Mouse (Mus musculus) ES-Bruce4 (cell line): ENCODE results near the gene Col8a2. TPM values are rescaled to one million over a fixed set of nuclear protein-coding genes. Genes with fewer than 3 reads are reported as not detected.

Source experiments
- H3K27ac ChIP-seq: 2 replicates; pipeline ENCODE4 v1.5.1; 2012; ENCODE audit warnings: low read length, inconsistent platforms; ENCODE audit not compliant: insufficient read depth
- H3K27me3 ChIP-seq: 2 replicates; pipeline ENCODE4 v1.6.1; 2012; ENCODE audit warnings: mild to moderate bottlenecking, low read length, inconsistent platforms; ENCODE audit not compliant: control insufficient read depth, poor library complexity, insufficient read depth, severe bottlenecking
- H3K36me3 ChIP-seq: 2 replicates; pipeline ENCODE4 v1.6.1; 2012; ENCODE audit warnings: inconsistent platforms, mild to moderate bottlenecking, low read length, moderate library complexity; ENCODE audit not compliant: control insufficient read depth, poor library complexity, insufficient read depth, severe bottlenecking
- H3K4me1 ChIP-seq: one replicate; pipeline ENCODE4 v1.8.1; 2011; ENCODE audit warnings: low read length; ENCODE audit not compliant: control insufficient read depth, insufficient read depth
- H3K4me3 ChIP-seq: 2 replicates; pipeline ENCODE4 v1.5.1; 2011; ENCODE audit warnings: low read depth, mild to moderate bottlenecking, low read length
- H3K9ac ChIP-seq: 2 replicates; pipeline ENCODE4 v1.6.1; 2012; ENCODE audit warnings: low read depth, mild to moderate bottlenecking, inconsistent platforms; ENCODE audit not compliant: poor library complexity, severe bottlenecking
- H3K9me3 ChIP-seq: replicated peaks from 2 replicates; pipeline ENCODE4 v1.6.1; 2012; ENCODE audit warnings: mild to moderate bottlenecking, low read length, inconsistent platforms; ENCODE audit not compliant: control insufficient read depth, poor library complexity, insufficient read depth, severe bottlenecking
- CTCF ChIP-seq: IDR thresholded peaks from one replicate; pipeline ENCODE4 v1.8.1; 2011; ENCODE audit warnings: low read depth, low read length
- EP300 ChIP-seq: IDR thresholded peaks from 2 replicates; pipeline ENCODE4 v1.6.1; 2011; ENCODE audit warnings: low read depth, low read length; ENCODE audit not compliant: insufficient read depth
- POLR2A ChIP-seq: IDR thresholded peaks from one replicate; pipeline ENCODE4 v1.8.1; 2011; ENCODE audit warnings: low read length; ENCODE audit not compliant: insufficient read depth
- polyA plus RNA-seq: library from polyadenylated mRNA; stranded (reverse); fragments of >200 nt; gene quantifications from 2 replicates; pipeline ENCODE4 v1.2.4, GENCODE M21; 2011; ENCODE audit warnings: low read depth; ENCODE audit not compliant: missing spikeins, insufficient read depth, insufficient read length

The Col8a2 gene
- polyA plus RNA-seq, 1 experiment = 1.0 TPM

DNA sequence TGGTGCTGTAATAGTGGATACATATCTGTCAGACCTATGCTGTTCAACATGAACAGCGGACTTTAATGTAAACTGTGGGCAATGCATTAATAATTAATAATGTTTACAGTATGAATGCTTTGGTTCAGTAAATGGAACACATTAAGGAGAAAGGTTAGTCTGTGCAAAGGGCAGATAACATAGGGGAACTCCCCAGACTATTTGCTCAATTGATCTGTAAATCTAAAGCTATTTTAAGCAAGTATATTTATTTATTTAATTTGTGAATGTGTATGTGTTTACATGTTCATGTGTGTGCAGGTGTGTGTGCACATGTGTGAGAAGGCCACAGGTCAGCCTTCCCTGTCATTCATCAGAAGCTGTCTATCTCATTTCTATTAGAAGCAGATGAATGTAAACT lies 73.5 kb downstream of the Col8a2 start:
- H3K9ac ChIP-seq = no peak overlapping the region
- TF ChIP-seq EP300 = no peak
- no peak for TF ChIP-seq POLR2A
- no peak for TF ChIP-seq CTCF
- no peaks in the 10 kb centered on the region for H3K27me3 ChIP-seq
- H3K9me3 ChIP-seq = peaks cover 14% of the 10 kb centered on the region
- H3K4me1 ChIP-seq = no peaks in the 10 kb centered on the region
- H3K27ac ChIP-seq = no peak overlapping the region
- H3K4me3 ChIP-seq = no peak overlapping the region
- H3K36me3 ChIP-seq = peaks cover 7% of the 10 kb centered on the region

Other genes with a start within 250 kb of the Col8a2 start
- 68.4 and 69.5 TPM in 2 replicates for gene Mrps15, start 239.9 kb upstream of the Col8a2 start, polyA plus RNA-seq
- gene Oscp1, start 228.2 kb upstream of the Col8a2 start, polyA plus RNA-seq = 2.8 and 5.3 TPM in 2 replicates
- 25.4 and 28.8 TPM in 2 replicates for gene Lsm10, start 190.2 kb upstream of the Col8a2 start, polyA plus RNA-seq
- gene Stk40, start 182.8 kb upstream of the Col8a2 start, polyA plus RNA-seq = 36.4 and 37.5 TPM in 2 replicates
- 13.6 and 15.9 TPM in 2 replicates for gene Eva1b, start 139.0 kb upstream of the Col8a2 start, polyA plus RNA-seq
- gene Sh3d21, start 123.3 kb upstream of the Col8a2 start, polyA plus RNA-seq = 5.5 and 6.0 TPM in 2 replicates
- 456 and 495 TPM in 2 replicates for gene Thrap3, start 84.0 kb upstream of the Col8a2 start, polyA plus RNA-seq
- 29.0 and 31.9 TPM in 2 replicates for gene Map7d1, start 30.4 kb upstream of the Col8a2 start, polyA plus RNA-seq
- 62.8 TPM in 2 replicates for gene Trappc3, start 24.5 kb upstream of the Col8a2 start, polyA plus RNA-seq
- gene Adprhl2, start 34.9 kb downstream of the Col8a2 start, polyA plus RNA-seq = 31.4 and 35.7 TPM in 2 replicates
- 4.8 and 5.9 TPM in 2 replicates for gene Tekt2, start 38.9 kb downstream of the Col8a2 start, polyA plus RNA-seq
- gene Ago3, start 142.8 kb downstream of the Col8a2 start, polyA plus RNA-seq = 15.2 and 20.7 TPM in 2 replicates
- 44.6 and 44.8 TPM in 2 replicates for gene Ago1, start 181.8 kb downstream of the Col8a2 start, polyA plus RNA-seq
- 1.1 and 3.1 TPM in 2 replicates for gene Ago4, start 246.7 kb downstream of the Col8a2 start, polyA plus RNA-seq